Mouse (Mus musculus) frontal cortex, adult 2 months (tissue): ENCODE measurements around the gene Gm17657. TPM values are rescaled to one million over a fixed set of nuclear protein-coding genes. Genes with fewer than 3 reads are reported as not detected.
"Not testable (repeated sequence)": the region's sequence is repeated elsewhere in the genome, so short reads cannot be mapped to it uniquely, and the experiment has no call there.

Experiments
- DNase-seq, 2 experiments: peaks; one replicate each; pipeline ENCODE4 v3.0.0; 2022; ENCODE audit warnings: low spot score in 1 of 2; ENCODE audit errors: extremely low spot score in 1 of 2
- polyA plus RNA-seq: library from polyadenylated mRNA; depleted of rRNA; stranded (reverse); fragments of >200 nt; gene quantifications from 2 replicates; pipeline ENCODE4 v1.2.3, GENCODE M21; 2012

Gene Gm17657
- polyA plus RNA-seq, 1 experiment: not detected

DNA sequence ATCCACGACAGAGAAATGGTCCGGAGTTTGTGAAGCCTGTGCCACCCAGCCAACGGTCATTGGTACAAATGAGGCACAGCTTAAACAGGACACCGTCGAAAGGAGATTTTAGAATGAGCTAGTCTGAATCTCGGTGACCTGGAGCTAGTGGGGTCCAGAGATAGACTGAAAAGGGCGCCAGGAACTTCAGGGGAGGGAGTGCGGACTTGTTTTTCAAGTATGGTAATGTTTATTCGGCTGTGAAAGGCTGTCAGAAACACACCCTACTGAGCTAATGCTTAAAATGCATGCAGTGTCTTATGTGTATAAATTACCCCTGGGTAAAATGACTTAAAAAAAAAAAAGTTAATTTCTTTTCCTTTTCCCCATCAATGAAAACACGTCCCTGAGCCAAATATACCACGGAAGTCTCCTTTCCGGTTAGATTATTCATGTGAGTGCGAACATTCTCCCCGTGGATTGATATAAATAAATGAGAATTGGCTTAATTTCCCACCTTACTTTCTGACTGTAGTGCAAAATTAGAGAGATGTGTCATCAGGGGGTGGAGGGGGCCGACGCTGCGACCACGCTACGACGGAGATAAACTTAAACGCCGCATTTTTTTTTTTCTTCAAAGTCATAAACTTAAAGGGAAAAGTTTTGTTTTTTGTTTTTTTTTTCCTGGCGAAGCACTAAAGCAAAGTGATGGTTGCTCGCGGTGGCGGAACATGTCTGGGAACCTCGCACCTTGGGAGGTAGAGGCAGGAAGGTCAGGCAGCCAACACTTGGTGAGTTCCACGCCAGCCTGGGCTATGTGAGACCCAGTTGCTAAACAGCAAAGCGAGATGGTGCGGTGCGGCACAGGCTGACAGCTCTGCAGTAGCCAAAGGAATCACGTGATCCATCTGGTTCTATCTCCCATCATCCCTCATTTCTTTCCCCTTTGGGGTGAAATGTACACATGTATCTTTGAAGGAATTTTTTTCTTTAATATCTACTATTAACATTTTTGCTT, 46.5 kb downstream of the Gm17657 start:
- no peak for DNase-seq

DNA sequence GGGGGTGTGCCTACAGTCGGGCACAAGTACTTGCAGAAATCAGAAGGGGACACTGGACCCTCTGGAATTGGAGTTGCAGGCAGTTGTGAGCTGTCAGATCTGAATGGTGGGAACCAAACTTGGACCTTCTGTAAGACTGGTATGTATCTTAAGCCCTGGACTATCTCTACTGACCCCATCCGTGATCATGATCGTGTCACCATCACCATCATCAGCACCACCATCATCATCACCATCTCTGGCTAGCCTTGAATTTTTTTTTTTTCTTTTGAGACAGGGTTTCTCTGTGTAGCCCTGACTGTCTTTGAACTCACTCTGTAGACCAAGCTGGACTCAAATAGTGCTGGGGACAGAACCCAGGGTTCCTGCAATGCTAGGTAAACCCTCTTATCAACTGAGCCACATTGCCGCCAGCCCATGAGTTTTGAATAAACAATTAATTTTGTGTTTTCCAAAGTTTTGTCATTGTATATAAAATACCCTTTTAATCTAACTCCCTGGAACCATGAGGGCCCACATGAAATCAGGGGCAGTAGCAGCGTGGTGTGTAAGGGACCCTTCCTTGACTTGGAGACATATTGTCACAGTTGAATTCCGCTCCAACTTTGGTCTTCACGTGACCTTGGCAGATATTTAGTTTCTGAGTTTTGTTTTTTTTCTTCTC, 47.3 kb downstream of the Gm17657 start:
- DNase-seq: no peak

DNA sequence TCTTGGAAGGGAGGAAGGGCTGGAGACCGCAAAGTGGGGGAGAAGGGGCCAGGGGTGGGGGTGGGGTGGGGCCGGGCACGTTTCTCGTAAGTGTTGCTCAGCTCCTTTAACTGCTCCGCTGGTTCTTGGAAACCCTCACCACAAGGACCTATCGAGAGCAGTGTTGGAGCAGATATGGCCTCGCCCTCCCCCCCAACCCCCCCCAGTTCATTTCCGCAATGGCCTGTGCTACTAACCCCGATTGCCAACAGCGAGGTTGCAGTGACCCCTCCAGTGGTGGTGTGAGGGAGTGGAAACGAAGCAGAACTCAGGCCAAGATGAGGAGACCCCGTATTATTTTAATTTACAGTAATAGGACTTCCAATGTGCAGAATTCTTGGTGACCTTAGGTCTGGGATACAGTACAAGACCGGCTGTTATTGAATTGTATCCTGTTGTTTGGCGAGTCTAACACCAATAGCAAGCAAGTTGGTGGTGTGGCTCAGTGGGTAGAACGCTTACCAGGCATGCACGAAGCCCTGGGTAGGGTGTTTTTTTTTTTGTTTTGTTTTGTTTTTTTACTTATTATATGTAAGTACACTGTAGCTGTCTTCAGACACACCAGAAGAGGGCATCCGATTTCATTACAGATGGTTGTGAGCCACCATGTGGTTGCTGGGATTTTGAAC, 48.5 kb downstream of the Gm17657 start:
- no peak for DNase-seq

DNA sequence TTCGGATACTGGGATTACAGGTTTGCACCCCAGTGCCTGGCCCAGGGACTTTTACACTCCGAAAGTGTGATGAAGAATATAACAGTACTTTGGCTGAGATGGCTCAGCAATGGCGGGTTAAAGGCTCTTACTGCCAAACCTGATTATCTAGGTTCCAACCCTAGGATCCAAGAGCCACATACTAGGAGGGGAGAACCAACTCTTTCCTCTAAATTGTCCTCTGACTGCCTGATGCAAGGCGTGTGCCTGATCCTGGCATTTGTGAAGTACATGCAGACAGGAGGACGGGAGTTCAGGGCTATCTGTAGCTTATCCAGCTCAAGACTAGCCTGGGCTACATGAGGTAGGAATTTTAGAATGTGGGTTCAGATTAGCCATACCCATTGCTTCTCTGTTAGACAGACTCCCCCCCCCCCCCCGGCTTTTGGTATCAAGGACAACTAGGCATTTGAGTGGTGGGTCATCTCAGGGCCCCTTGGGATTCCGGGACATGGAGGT, 49.1 kb downstream of the Gm17657 start:
- DNase-seq: no peak

GRCm38 (mm10) chr17:29499511-29499910, 49.9 kb downstream of the Gm17657 start:
- DNase-seq: no peak

- DNase-seq: not testable (repeated sequence)
Measured at GRCm38 (mm10) chr17:29498952-29499351, 50.5 kb downstream of the Gm17657 start.

DNA sequence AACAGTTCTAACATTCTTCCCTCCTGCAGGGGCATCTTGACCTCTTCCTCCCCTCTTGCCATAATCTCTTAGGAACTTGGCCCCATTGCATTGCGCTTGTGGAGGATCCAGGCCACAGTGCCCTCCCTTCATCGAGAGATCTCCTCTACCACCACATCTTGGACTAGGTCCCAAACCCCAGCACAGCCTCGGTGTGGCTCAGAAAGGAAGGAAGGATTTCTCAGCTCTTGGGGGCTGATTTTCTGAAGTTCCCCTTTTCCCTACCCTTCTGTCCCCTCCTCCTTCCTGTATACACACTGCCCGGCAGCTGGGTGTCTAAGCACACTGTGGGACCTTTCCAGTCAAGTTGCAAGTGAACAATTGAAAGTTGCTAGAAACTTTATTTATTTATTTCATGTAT, 51.4 kb downstream of the Gm17657 start:
- no peak for DNase-seq

- not testable (repeated sequence) for DNase-seq
Measured at GRCm38 (mm10) chr17:29497481-29497880, 52.0 kb downstream of the Gm17657 start.

DNA sequence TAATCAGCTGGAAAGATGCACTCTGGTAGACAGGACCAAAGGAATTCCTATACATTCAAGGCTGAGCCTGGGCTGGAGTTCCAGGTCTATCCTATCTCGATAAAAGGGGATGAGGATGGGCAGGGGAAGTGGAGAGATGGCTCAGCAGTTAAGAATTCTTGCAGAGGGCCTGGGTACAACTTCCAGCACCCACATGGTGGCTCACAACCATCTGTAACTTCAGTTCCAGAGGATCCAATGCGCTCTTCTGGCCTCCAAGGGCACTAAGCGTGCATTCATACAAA, 52.4 kb downstream of the Gm17657 start:
- no peak for DNase-seq

DNA sequence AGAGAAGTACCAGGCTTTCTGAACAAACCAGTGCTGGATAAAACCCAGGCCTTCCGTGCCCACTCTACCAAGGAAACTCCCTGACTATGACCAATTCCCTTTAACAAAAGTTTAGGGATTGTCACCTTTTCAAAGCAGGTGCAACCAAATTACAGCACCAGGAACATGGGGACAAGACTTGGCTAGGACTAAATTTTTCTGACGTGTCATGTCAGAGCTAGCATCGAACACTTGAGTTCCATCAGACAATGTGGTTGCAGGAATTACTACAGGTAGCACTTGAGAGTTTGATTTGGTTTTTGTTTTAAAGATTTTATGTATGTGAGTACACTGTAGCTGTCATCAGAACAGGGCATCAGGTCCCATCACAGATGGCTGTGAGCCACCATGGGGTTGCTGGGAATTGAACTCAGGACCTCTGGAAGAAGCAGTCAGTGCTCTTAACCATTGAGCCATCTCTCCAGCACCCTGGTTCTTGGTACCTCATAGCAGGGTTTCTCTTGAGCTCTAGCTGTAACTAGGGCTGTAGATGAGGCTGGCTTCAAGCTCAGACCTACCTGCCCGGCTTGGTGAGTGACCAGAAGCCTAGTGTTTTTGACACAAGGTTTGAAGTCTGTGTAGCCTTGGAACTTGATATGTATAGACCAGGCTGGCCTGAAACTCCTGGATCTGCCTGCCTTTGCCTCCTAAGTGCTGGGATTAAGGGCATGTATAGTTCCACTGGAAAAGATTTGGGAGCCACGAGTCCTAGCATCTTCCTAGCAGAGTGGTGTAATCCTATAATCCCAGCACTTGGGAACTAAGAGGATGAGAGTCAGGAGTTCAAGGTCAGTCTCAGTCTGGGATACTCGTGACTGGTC, 53.0 kb downstream of the Gm17657 start:
- DNase-seq: no peak

GRCm38 (mm10) chr17:29494732-29495076, 54.7 kb downstream of the Gm17657 start:
- DNase-seq: no peak

GRCm38 (mm10) chr17:29494062-29494731, 55.2 kb downstream of the Gm17657 start:
- DNase-seq: no peak

DNA sequence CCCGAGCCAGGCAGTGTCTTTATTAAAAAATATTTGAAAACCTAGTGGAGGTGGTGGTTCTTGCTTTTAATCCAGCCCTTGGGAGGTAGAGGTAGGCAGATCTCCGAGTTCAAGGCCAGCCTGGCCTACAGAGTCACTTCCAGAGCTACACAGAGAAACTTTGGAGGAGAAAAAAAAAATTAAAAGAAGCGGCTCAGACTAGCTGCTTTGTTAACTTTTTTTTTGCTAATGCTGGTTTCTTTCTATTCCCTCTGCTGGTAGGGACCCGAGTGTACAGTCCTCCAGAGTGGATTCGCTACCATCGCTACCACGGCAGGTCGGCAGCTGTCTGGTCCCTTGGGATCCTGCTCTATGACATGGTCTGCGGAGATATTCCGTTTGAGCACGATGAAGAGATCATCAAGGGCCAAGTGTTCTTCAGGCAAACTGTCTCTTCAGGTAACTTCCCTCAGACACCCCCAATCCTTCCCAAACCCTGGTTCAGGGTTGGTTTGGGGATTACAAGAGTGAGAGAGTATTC, 55.9 kb downstream of the Gm17657 start:
- no peak for DNase-seq

DNA sequence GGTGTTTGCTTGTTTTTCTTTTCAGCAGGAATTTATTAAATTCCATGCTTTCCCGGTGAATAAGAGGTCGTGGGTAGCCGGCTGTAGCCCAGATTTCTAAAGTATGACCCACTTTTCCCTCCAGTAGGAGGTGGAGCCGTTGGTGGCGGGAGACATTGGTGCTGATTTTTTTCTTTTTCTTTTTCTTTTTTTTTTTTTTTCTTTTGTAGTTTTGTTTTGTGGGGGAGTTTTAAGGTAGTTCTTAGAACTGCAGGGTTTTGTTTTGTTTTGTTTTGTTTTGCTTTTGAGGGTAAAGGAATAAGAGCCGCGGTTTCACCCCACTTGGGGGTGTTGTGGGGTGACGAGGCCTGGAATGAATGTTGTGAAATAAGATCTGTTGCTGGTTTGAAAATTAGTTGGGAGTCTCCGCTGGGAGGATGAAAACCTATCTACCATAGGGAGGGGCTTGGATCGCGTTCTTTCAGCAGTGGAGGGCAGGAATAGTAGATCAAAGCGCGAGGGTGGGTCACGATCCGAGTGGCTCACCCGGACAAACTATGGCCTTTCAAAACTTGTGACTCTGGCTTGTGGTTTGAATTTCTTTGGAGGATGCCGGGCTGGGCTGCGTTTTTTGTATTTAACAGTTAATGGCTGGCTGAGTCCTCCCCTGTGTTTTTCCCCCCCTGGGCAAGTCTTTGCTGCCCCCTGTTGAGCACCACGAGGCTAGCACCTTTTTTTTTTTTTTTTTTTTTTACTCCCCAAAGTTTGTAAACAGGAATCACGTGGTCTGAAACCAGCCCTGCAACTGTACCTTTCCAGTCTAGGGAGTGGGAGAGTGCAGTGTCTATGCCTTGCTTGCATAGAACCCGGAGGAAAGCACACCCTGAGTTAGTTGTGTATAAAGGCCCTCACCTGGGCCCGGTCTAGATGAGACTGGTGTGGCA, 56.9 kb downstream of the Gm17657 start:
- DNase-seq: peak in 1 of 2 experiments; percentile 41

GRCm38 (mm10) chr17:29491591-29492268, 57.7 kb downstream of the Gm17657 start:
- DNase-seq: no peak

- peak in 1 of 2 experiments; percentile 25 for DNase-seq
Measured at GRCm38 (mm10) chr17:29490713-29491581, 58.5 kb downstream of the Gm17657 start, which contains the start of gene Pim1. Pim1 (plus strand) TSS chr17:29490753.
